Mouse (Mus musculus) hindbrain, embryonic 11.5 days (tissue): ENCODE data around the gene Fbxw11. TPM values are rescaled to one million over a fixed set of nuclear protein-coding genes. Genes with fewer than 3 reads are reported as not detected.
A peak's percentile ranks its signal among the peaks of the same experiment; 100 is the strongest.
"Not testable (repeated sequence)": the region's sequence is repeated elsewhere in the genome, so short reads cannot be mapped to it uniquely, and the experiment has no call there.

Experiments used
- ATAC-seq: fragments of 200-750 bp; cut with Nextera tagmentation; 2 replicates; pipeline ENCODE4 v1.8.0; 2017; ENCODE audit warnings: mild to moderate bottlenecking, moderate TSS enrichment, moderate library complexity; ENCODE audit not compliant: low FRiP score
- DNase-seq: peaks from one replicate; pipeline ENCODE4 v3.0.0-alpha.2; 2015; ENCODE audit warnings: low spot score
- H3K27ac ChIP-seq: fragments of 300-500 bp; sonication (generic); 2 replicates; pipeline ENCODE4 v1.5.1; 2014; ENCODE audit warnings: mild to moderate bottlenecking, low read depth, low read length
- H3K27me3 ChIP-seq: fragments of 300-500 bp; sonication (generic); 2 replicates; pipeline ENCODE4 v1.6.1; 2014; ENCODE audit warnings: mild to moderate bottlenecking, low read length, moderate library complexity, mixed read lengths; ENCODE audit not compliant: control insufficient read depth, insufficient read depth
- H3K36me3 ChIP-seq: fragments of 300-500 bp; sonication (generic); 2 replicates; pipeline ENCODE4 v1.6.1; 2014; ENCODE audit warnings: mild to moderate bottlenecking, low read length, moderate library complexity, mixed read lengths; ENCODE audit not compliant: control insufficient read depth, insufficient read depth
- H3K4me1 ChIP-seq: fragments of 300-500 bp; sonication (generic); replicated peaks from 2 replicates; pipeline ENCODE4 v1.6.1; 2014; ENCODE audit warnings: low read length, mixed read lengths; ENCODE audit not compliant: control insufficient read depth, insufficient read depth
- H3K4me2 ChIP-seq: fragments of 300-500 bp; sonication (generic); replicated peaks from 2 replicates; pipeline ENCODE4 v1.6.1; 2014; ENCODE audit warnings: mild to moderate bottlenecking, low read depth, low read length
- H3K4me3 ChIP-seq: fragments of 300-500 bp; sonication (generic); 2 replicates; pipeline ENCODE4 v1.5.1; 2014; ENCODE audit warnings: low read depth, low read length
- H3K9ac ChIP-seq: fragments of 300-500 bp; sonication (generic); 2 replicates; pipeline ENCODE4 v1.6.1; 2014; ENCODE audit warnings: low read depth, low read length
- H3K9me3 ChIP-seq: fragments of 300-500 bp; sonication (generic); 2 replicates; pipeline ENCODE4 v1.6.1; 2016; ENCODE audit warnings: low read length; ENCODE audit not compliant: control insufficient read depth
- WGBS: fragments of 180-500 bp; shearing (Covaris S2); extraction: QIAGEN DNeasy Blood & Tissue Kit; methylation state at CpG from one replicate; pipeline ENCODE4 v1.1.7; 2014; 5-methylcytosine and 5-hydroxymethylcytosine counted together
- polyA plus RNA-seq: library from polyadenylated mRNA; unstranded; fragments of >200 nt; fragmentation: Nextera tagmentation; extraction: Ambion mirVana; gene quantifications from 2 replicates; pipeline ENCODE4 v1.2.1, GENCODE M21; 2014

Fbxw11 gene
- polyA plus RNA-seq, 1 experiment from 2014 or later = 82.7 TPM

- Histone ChIP-seq H3K4me3 (no peak overlapping the region), H3K36me3 (no peaks in the 10 kb centered on the region), H3K9ac (no peak overlapping the region), H3K9me3 (no peaks in the 10 kb centered on the region), H3K27ac (no peak overlapping the region), H3K4me2 (no peak overlapping the region), H3K27me3 (no peaks in the 10 kb centered on the region), H3K4me1 (no peaks in the 10 kb centered on the region)
- WGBS = 98% methylated on average over 2 of the region's 2 CpGs
- ATAC-seq = no peak
- DNase-seq = no peak
These were observed 45.8 kb downstream of the Fbxw11 start for GRCm38 (mm10) chr11:32688245-32688855.

DNA sequence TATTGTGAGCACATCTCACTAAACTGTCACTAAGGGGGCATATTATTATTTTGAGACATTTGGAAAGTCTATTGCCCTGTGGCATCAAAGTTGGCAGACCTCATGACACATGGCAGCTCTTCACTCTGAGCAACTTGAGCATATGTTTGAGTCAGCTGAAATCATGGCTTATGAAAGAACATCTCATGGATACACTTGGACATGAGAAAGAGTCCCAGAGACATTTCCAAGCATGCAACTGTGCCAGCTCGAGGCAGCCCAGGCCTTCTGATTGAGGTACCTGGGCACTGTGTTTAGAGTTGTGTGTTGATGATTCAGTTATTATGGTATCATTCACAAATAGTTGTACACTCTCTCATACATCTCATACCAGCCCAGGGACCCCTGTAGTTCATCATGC is 47.0 kb downstream of the Fbxw11 start:
- no peak overlapping the region for H3K27ac ChIP-seq
- WGBS = 94% methylated on average over 1 of the region's 1 CpGs
- H3K27me3 ChIP-seq = no peaks in the 10 kb centered on the region
- no peak overlapping the region for H3K9ac ChIP-seq
- no peak overlapping the region for H3K4me2 ChIP-seq
- no peaks in the 10 kb centered on the region for H3K36me3 ChIP-seq
- no peak for DNase-seq
- no peaks in the 10 kb centered on the region for H3K9me3 ChIP-seq
- H3K4me1 ChIP-seq = no peaks in the 10 kb centered on the region
- ATAC-seq = no peak
- H3K4me3 ChIP-seq = no peak overlapping the region

DNA sequence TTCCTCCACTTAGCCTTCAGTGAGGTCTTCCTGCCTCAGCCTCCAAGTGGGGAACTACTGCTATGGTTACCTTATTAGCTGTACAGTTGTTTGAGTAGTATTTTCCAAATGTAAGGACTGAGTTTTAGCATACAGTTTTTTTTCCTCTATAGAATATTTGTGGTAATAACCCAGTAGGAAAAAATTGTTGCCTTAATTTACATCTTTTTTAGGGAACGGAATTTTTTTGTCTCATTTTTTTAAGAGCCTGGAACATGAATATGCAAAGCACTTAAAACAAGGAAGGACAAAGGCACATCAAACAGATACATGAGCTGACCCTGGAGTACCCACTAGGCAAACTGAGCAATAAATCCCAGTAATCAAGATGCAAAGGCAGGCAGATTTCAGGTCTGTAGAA is 50.3 kb downstream of the Fbxw11 start:
- H3K9me3 ChIP-seq = no peaks in the 10 kb centered on the region
- no peaks in the 10 kb centered on the region for H3K4me1 ChIP-seq
- no peaks in the 10 kb centered on the region for H3K27me3 ChIP-seq
- WGBS = 91% methylated on average over 1 of the region's 1 CpGs
- H3K27ac ChIP-seq = no peak overlapping the region
- no peak overlapping the region for H3K4me3 ChIP-seq
- DNase-seq (no peak), ATAC-seq (no peak)
- no peak overlapping the region for H3K9ac ChIP-seq
- H3K36me3 ChIP-seq = no peaks in the 10 kb centered on the region
- H3K4me2 ChIP-seq = no peak overlapping the region

DNA sequence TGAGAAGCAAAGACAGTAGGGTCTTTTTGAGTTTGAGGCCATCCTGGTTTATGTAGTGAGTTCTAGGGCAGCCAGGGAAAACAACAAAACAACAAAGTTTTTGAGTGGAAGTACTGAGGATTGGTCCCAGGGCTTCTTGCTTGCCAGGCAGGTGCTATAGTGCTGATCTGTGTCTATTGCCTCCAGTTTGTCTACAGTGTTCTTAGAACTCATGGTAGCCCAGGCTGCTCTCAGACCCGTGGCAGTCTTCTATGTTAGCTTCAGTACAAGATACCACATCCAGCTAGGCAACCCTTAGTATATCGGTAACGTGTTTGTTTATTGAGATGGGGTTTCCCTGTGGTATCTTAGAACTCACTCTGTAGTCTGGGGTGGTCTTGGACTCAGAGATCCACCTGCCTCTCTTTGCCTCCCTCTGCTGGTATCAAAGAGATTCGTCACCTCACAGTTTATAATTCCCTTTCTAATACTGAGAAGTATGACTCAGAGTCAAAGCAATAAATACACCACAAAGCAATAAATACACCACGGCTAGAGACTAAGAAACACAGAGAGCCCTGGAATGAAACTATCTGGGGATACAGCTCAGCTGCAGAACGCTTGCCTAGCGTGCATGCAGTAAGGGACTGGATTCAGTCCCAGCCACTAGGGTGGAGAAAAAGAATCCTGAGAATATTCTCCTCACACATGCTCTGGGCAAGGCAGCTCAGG is 51.1 kb downstream of the Fbxw11 start:
- H3K36me3 ChIP-seq = no peaks in the 10 kb centered on the region
- DNase-seq (peak; percentile 22), ATAC-seq (no peak)
- no peak overlapping the region for H3K27ac ChIP-seq
- WGBS = 72% methylated on average over 7 of the region's 7 CpGs
- no peak overlapping the region for H3K4me3 ChIP-seq
- no peaks in the 10 kb centered on the region for H3K9me3 ChIP-seq
- H3K9ac ChIP-seq = no peak overlapping the region
- H3K4me2 ChIP-seq = no peak overlapping the region
- no peaks in the 10 kb centered on the region for H3K4me1 ChIP-seq
- H3K27me3 ChIP-seq = no peaks in the 10 kb centered on the region

- H3K27ac ChIP-seq, H3K4me1 ChIP-seq, H3K4me3 ChIP-seq, H3K36me3 ChIP-seq, DNase-seq, H3K9me3 ChIP-seq, H3K9ac ChIP-seq, H3K27me3 ChIP-seq, ATAC-seq, H3K4me2 ChIP-seq: not testable (repeated sequence)
- 79% methylated on average over 9 of the region's 9 CpGs for whole genome bisulfite sequencing
These were observed 51.9 kb downstream of the Fbxw11 start for GRCm38 (mm10) chr11:32694322-32695003.

DNA sequence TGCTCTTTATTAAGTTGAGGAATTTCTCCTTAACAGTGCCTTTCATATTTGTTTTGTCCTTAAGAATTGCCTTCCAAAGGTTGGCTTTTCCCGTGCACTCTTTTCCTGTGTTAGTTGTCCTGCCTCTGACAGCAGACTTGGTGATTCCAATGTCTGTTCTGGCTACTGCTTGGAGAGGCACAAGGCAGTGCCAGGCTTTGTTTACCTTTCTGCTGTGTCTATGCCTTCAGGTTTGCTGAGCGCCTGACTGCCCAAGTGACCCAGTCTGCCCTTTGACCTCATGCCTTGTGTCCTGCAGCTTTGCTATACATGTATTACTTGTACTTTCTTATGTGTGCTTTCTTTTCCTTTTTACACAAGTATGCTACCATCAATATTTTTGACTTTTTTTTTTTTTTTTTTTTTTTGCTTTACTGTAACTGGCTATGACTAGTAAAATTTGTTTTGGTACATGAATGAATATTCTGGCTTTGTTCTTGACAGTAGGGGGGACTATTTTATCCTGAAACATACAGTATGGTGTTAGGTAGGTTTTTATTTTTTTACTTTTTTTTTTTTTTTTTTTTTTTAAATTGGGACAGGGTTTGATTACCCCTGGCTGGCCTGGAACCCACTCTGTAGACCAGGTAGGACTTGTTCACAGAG is 54.0 kb downstream of the Fbxw11 start:
- H3K4me2 ChIP-seq = no peak overlapping the region
- no peaks in the 10 kb centered on the region for H3K4me1 ChIP-seq
- H3K27me3 ChIP-seq = no peaks in the 10 kb centered on the region
- H3K4me3 ChIP-seq = no peak overlapping the region
- DNase-seq = no peak
- no peak for ATAC-seq
- H3K27ac ChIP-seq = no peak overlapping the region
- WGBS = 34% methylated on average over 2 of the region's 2 CpGs
- H3K9ac ChIP-seq = no peak overlapping the region
- no peaks in the 10 kb centered on the region for H3K9me3 ChIP-seq
- no peaks in the 10 kb centered on the region for H3K36me3 ChIP-seq

- ATAC-seq = no peak
- no peaks in the 10 kb centered on the region for H3K4me1 ChIP-seq
- H3K4me3 ChIP-seq = no peak overlapping the region
- H3K36me3 ChIP-seq = no peaks in the 10 kb centered on the region
- H3K9me3 ChIP-seq = no peaks in the 10 kb centered on the region
- no peaks in the 10 kb centered on the region for H3K27me3 ChIP-seq
- no peak for DNase-seq
- H3K4me2 ChIP-seq = no peak overlapping the region
- H3K27ac ChIP-seq = no peak overlapping the region
- H3K9ac ChIP-seq = no peak overlapping the region
- WGBS = 72% methylated on average over 3 of the region's 3 CpGs
These were observed 55.2 kb downstream of the Fbxw11 start for GRCm38 (mm10) chr11:32697695-32698094.

DNA sequence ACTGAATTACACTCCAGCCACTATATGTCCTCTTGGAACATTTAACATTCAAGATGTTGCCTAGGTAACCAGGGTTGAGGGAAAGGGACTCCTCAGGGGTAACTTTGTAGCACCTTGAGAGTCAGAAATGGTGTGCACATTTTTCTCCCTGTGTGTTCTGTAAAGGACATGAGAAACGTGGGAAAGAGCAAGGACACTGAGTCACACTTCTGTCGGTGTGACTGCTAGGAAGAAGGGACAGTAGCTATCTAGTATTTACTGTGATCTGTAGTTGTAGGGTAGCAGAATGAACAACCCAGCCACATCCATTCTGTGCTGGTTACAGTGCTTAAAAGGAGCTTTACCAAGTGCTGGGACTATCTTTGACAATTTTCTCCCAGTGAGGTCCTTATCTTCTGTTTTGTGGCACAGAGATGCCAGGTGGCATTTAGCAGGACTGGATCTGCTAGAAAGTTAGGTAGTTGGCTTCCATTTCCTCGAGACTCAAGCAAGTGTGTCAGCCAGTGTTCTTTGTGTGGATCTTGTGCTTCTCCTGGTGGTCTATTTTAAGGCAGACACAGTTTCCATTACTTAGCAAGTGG is 57.5 kb downstream of the Fbxw11 start:
- 87% methylated on average over 3 of the region's 3 CpGs for WGBS
- ATAC-seq = no peak
- no peaks in the 10 kb centered on the region for H3K4me1 ChIP-seq

More for the DNA sequence above, 57.5 kb downstream of the Fbxw11 start:
- no peak overlapping the region for H3K4me3 ChIP-seq
- no peaks in the 10 kb centered on the region for H3K9me3 ChIP-seq
- H3K4me2 ChIP-seq = no peak overlapping the region
- H3K27ac ChIP-seq = no peak overlapping the region
- no peaks in the 10 kb centered on the region for H3K27me3 ChIP-seq
- H3K9ac ChIP-seq = no peak overlapping the region
- DNase-seq = no peak
- no peaks in the 10 kb centered on the region for H3K36me3 ChIP-seq
